Mouse (Mus musculus) ES-E14 (cell line): ENCODE measurements at regions not wholly inside any gene's neighbourhood (a gene's known extent, or its start where the extent isn't known, plus 50 kb on each side); places are given as distances from the start of the nearest gene placed in this dataset.

ENCODE experiments used
- CHD2 ChIP-seq: IDR thresholded peaks from 2 replicates; pipeline ENCODE4 v1.6.1; 2014; ENCODE audit warnings: mild to moderate bottlenecking, low read depth, low read length, inconsistent platforms
- HCFC1 ChIP-seq: IDR thresholded peaks from 2 replicates; pipeline ENCODE4 v1.6.1; 2012; ENCODE audit warnings: low read length, inconsistent platforms, borderline replicate concordance; ENCODE audit not compliant: insufficient read depth
- MAFK ChIP-seq: IDR thresholded peaks from 2 replicates; pipeline ENCODE4 v1.6.1; 2014; ENCODE audit warnings: mild to moderate bottlenecking, low read depth, low read length, inconsistent platforms; ENCODE audit not compliant: insufficient read depth
- ZC3H11A ChIP-seq: IDR thresholded peaks from 2 replicates; pipeline ENCODE4 v1.6.1; 2012; ENCODE audit warnings: low read depth, mild to moderate bottlenecking, inconsistent platforms, low read length, borderline replicate concordance
- ZNF384 ChIP-seq: IDR thresholded peaks from 2 replicates; pipeline ENCODE4 v1.6.1; 2012; ENCODE audit warnings: low read depth, low read length, inconsistent platforms

GRCm38 (mm10) chr7:74172504-74173229 lies 159.2 kb upstream of the St8sia2 start:
- TF ChIP-seq MAFK (no peak), ZNF384 (no peak), ZC3H11A (no peak), CHD2 (no peak), HCFC1 (no peak)
